Mouse (Mus musculus): ENCODE measurements around the gene Pitx1.

Pitx1 gene

DNA sequence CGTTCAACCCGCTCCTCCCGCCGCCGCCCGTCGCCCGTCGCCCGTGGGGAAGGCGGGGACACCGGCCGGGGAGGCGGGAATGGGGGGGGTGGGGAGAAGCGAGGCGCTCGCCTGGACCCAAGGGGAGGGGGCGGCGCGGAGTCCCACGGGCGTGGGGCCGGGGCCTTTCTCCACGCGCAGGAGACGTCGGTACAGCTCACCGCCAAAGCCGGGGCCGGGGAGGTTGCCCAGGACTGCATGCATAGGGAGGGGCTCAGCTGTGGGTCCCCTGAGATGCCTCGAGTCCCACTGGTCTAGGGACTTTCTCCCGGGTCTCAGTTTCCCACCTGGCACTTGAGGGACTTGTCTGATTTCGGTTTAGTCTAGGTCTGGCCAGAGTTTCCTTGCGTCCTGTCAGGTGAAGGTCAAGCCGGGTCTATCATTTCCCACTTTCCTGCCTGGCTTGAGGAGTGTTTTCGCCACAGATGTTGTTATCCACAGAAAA is at the start of gene Pitx1:
TSS of gene Pitx1 (minus strand) at position 51 of the 484 bp plus-strand sequence.
- no peak for DNase-seq

DNA sequence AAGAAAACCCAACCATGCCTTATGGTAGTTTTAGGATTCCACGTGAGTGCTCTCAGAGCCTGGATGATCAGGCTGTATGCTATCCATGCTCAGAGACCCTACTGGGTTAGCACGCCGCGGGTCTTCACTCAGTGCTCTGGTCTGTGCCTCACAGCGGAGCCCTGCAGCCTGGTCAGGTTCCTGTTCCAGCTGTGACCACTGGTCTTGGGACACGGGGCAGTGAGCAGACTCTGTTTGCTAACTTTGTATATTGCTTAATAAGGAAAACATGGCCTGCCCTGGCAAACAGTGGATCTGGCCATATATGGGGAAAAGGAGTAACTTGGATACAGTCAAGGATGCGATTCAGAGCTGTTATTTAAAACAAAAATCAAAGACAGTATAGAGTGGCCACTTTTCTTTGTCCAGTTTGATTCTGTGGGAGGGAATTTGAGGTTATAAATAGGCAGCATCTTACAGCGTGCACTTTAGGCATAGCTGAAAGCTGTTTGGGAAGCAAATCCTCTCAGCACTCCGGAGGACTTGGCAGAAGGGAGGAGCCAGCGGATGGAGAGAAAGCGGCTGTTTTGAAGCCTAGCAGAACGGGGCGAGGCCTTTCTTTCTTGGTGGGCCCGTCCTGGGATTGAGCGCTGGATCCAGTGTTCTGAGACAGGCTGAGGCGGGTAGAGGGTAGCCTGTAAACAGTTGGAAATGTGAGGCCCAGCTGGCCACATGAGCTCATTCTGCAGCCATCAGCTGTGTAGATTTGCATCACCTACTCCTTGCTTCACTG is 45.6 kb upstream of the Pitx1 start:
- DNase-seq: no peak

DNA sequence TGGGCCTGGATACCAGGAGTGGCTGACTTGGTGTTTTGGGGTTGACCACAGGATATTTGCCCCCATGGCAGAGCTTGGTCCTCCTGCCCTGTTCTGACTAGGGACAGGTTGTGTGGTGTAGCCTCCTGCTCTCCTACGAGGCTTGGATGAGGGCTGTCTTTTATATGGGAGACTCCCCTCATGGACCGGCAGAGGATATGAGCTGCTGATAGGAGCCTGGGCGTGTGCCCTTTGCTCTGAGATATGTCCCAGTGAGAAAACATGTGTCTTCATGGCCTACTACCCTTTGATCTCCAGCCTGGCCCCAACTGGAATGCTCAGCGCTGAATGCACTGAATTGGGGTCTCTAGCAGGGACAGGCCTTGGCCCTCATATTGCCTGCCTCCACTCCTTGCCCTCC is 42.4 kb upstream of the Pitx1 start:
- no peak for DNase-seq

- no peak for DNase-seq
Measured at GRCm38 (mm10) chr13:55871410-55871809, 35.4 kb upstream of the Pitx1 start.

DNA sequence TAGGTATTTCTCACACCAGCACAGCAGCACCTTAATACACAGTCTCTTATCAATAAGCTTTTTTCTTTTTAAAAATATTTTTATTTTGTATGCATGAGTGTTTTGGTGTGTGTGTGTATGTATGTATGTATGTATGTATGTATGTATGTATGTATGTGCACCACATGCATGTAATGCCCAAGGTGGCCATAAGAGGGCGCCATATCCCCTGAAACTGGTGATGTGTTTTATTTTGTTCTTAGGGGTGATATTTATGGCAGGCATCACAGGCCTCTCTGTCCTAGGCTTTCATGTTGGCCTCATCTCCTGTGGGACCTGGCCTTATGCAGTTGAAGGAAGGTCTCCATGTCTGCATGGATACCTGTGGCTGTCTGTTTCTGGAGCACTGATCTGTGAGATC is 34.0 kb upstream of the Pitx1 start:
- no peak for DNase-seq

GRCm38 (mm10) chr13:55867540-55868103 is 31.6 kb upstream of the Pitx1 start:
- no peak for DNase-seq

DNA sequence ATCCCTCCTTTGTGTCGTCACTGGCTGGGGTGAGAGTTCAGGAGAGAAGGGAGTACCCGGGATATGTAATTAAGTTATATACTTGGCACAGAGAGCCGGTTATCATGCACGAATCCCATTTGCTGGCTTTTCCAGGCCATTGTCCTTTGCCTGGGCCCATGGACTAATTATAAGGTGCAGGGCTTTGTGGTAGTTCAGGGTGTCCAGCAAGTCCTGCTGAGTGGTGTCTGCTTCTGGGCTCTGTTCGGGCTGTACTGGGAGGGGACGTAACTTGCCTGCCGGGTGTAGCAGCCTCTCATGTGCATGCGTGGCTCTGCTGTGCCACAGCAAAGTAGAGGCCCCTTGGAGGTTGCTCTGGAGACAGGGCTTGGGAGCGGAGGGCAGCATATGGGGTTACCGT is 24.5 kb upstream of the Pitx1 start:
- DNase-seq: peak; percentile 49

GRCm38 (mm10) chr13:55858463-55858862 is 22.5 kb upstream of the Pitx1 start:
- DNase-seq: no peak

- DNase-seq: no peak
Measured at GRCm38 (mm10) chr13:55855793-55856192, 19.8 kb upstream of the Pitx1 start.

GRCm38 (mm10) chr13:55852205-55852604 is 16.2 kb upstream of the Pitx1 start:
- DNase-seq: no peak

DNA sequence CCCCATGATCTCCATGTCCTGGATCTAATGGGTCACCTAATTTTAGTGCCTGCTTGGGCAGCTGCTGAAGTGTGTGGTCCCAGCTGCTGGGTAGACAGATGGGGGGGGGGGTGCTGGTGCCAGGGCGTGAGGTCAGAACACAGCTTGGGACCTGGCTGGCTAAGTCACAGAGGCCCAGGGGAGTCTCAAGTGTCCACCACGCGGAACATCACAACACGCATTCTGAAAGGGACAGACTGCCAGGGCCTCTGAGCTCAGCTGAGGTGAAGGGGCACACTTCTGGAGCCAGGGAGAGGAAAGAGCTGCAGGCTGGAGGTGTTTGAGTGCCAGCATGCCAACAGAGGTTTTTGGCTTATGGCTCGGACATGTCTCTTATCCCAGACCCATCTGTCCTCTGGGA is 14.7 kb upstream of the Pitx1 start:
- no peak for DNase-seq

GRCm38 (mm10) chr13:55848604-55849190 is 12.7 kb upstream of the Pitx1 start:
- DNase-seq: no peak

- no peak for DNase-seq
Measured at GRCm38 (mm10) chr13:55847805-55848204, 11.8 kb upstream of the Pitx1 start.

DNA sequence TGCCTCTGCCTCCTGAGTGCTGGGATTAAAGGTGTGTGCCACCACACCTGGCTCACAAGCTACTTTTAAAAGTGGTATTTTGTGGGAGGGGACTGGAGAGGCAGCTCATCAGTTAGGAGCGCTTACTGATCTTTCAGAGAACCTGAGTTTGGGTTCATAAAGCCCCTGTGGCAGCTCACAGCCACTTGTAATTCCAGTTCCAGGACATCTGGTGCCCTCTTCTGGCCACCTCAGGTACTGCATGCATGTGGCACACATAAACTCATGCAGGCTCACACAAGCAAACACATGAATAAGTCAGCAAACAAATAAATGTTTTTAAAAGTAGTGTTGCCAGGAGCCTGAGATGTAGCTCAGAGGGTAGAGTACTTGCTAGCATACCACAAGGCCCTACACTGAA is 7.7 kb upstream of the Pitx1 start:
- DNase-seq: no peak

- DNase-seq: peak; percentile 87
Measured at GRCm38 (mm10) chr13:55840223-55840622, 4.2 kb upstream of the Pitx1 start.

GRCm38 (mm10) chr13:55836786-55837780 is 1.1 kb upstream of the Pitx1 start:
- DNase-seq: no peak

DNA sequence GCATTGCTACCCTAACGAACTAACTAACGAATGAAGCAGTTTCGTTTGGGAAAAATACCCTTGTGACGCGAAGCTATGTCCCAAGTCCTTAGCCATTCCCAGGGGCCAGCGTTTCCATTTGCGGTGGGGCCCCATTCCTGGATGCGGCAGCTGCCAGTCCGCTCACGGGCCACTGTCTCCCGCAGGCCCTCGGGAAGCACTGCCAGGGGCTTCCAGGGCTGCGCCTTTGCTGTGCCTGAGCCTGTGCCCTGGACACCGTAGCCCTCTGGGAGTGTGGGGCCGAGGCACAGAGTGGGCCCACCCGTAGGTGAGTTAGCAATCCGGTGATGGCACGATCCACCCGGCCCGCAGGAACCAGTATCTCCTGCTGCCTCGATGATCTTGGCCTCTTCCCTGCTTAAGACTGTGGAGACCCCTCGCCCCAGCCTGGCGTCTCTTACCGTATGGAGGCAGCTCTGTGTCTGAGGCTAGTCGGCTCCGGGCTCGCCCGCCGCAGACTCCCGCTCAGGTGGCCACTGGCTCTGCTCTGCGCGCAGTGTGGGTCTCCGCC is 369 bp downstream of the Pitx1 start:
- no peak for DNase-seq

GRCm38 (mm10) chr13:55834667-55835066 is 1.3 kb downstream of the Pitx1 start:
- no peak for DNase-seq

DNA sequence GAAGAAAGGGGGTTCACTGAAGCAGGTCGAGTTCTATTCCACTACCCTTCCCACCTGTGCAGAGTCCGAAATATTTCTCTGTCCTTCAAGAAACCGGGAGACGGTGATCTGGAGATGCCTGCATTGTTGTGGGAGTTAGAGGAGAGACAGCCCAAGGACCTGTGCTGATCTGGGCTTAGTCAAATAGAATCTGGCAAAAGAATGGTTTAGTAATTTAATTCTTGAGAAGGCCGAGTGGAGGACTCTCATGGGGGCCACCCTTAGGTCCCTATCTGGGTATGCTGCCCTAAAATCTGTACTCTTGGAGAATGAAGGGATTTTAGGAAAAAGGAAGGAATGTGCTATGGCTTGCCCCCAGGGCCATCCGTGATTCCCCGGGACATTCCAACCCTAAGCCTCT is 2.1 kb downstream of the Pitx1 start:
- DNase-seq: no peak

- no peak for DNase-seq
Measured at GRCm38 (mm10) chr13:55832602-55833001, 3.4 kb downstream of the Pitx1 start.

- DNase-seq: no peak
Measured at GRCm38 (mm10) chr13:55831722-55832160, 4.3 kb downstream of the Pitx1 start.
